Comparison of ENCODE assay signal across 8 mouse cellular contexts in the genomic region with DNA sequence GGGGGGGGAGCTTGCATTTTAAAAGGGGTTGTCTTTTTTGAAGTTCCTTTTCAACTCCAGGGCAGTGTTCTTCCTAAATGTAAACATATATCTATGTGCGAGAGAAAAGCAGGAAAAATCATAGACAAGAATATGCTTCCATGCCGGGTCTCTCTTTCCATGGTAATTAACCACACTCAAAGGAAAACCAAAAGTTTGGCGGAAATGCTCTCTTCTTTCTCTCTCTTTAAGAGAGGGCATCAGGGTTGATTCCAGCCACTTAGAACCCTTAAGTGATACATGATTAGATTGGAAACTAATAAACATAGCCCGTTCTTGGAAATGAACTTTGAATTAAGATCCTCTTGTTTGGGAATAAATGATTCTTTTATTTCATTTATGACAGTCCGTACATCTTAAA.
DNase-seq lines count a peak whose midpoint lies in the region; ATAC-seq and TF ChIP-seq lines count a peak whose summit lies in the region.

No protein-coding gene starts in this region.

- intact Hi-C loops in heart, adult 2 months (cut with DNase I): loop anchor here (2.0 to 10.0 kb wide), 3 partner anchors 54 to 516 kb away; partner anchors contain the start of gene Myef2
- intact Hi-C loops in heart, postnatal 36 days (cut with DNase I): loop anchor here (2.0 to 10.0 kb wide), 4 partner anchors 54 to 576 kb away; no protein-coding TSS in a partner anchor

- 30% methylated on average over 5 of the region's 5 CpGs for WGBS in heart, adult 2 months
- WGBS in neural tube, embryonic 11.5 days: 22% methylated on average over 5 of the region's 5 CpGs
- WGBS in liver, embryonic 13.5 days (ENCODE audit: insufficient replicate concordance): 22% methylated on average over 5 of the region's 5 CpGs

- TF ChIP-seq EP300 in heart, adult 2 months (IDR thresholded peaks at IDR 0.05; ENCODE audit: insufficient read depth, low read depth, low read length): no peak

- no peak for ATAC-seq in neural tube, embryonic 11.5 days (ENCODE audit: insufficient read depth, low FRiP score, low TSS enrichment)
- ATAC-seq in liver, embryonic 13.5 days (ENCODE audit: low read depth): no peak

- H3K9me3 ChIP-seq in neural tube, embryonic 11.5 days (ENCODE audit: control insufficient read depth, low read length): no peaks in the 10 kb centered on the region
- H3K9me3 ChIP-seq in liver, embryonic 13.5 days (replicated peaks): no peaks in the 10 kb centered on the region

- no peak for DNase-seq in heart, adult 2 months
- DNase-seq in heart, postnatal 36 days: no peak
- DNase-seq in neural tube, embryonic 11.5 days (ENCODE audit: low spot score): no peak
- DNase-seq in neural tube, embryonic 10.5 days (ENCODE audit: extremely low spot score, low spot score): no peak
- DNase-seq in liver, embryonic 13.5 days: no peak
- DNase-seq in frontal cortex, postnatal 10 days (ENCODE audit: low spot score in 2 of 2): no peak
- DNase-seq in spleen, adult 12 weeks (ENCODE audit: low spot score): no peak
- no peak for DNase-seq in embryo, embryonic 11 days

- peak overlapping the region; percentile 79 for H3K4me3 ChIP-seq in heart, adult 2 months
- peak overlapping the region; percentile 85 for H3K4me3 ChIP-seq in neural tube, embryonic 11.5 days (ENCODE audit: low read depth, low read length)
- H3K4me3 ChIP-seq in liver, embryonic 13.5 days (replicated peaks): no peak overlapping the region

- H3K27ac ChIP-seq in heart, adult 2 months: peak overlapping the region; percentile 96
- H3K27ac ChIP-seq in neural tube, embryonic 11.5 days (ENCODE audit: low read depth, low read length): no peak overlapping the region
- no peak overlapping the region for H3K27ac ChIP-seq in liver, embryonic 13.5 days

- no peak for TF ChIP-seq POLR2A in heart, adult 2 months (IDR thresholded peaks at IDR 0.05; ENCODE audit: insufficient read depth, low read depth, low read length)

- H3K4me2 ChIP-seq in neural tube, embryonic 11.5 days (ENCODE audit: low read depth): peak overlapping the region; percentile 78
- H3K4me2 ChIP-seq in liver, embryonic 13.5 days: peak overlapping the region; percentile 61; the same call in 1 of the 2 replicates

- TF ChIP-seq CTCF in heart, adult 2 months (IDR thresholded peaks at IDR 0.05): no peak

- H3K79me2 ChIP-seq in heart, adult 2 months (replicated peaks; ENCODE audit: control insufficient read depth, insufficient read depth, low read length): peaks cover 2% of the 10 kb centered on the region; the same call in 1 of the 2 replicates

- no peaks in the 10 kb centered on the region for H3K27me3 ChIP-seq in heart, adult 2 months (ENCODE audit: control insufficient read depth, insufficient read depth, low read length)
- H3K27me3 ChIP-seq in neural tube, embryonic 11.5 days (ENCODE audit: control insufficient read depth, insufficient read depth, low read length): no peaks in the 10 kb centered on the region
- H3K27me3 ChIP-seq in liver, embryonic 13.5 days: peaks cover 50% of the 10 kb centered on the region

- H3K4me1 ChIP-seq in heart, adult 2 months (ENCODE audit: control insufficient read depth, insufficient read depth, low read length): peaks cover 4% of the 10 kb centered on the region; the same call in 1 of the 2 replicates
- H3K4me1 ChIP-seq in neural tube, embryonic 11.5 days (ENCODE audit: control insufficient read depth, insufficient read depth, low read length): peaks cover 22% of the 10 kb centered on the region; the same call in 1 of the 2 replicates
- no peaks in the 10 kb centered on the region; the same call in none of the 2 replicates for H3K4me1 ChIP-seq in liver, embryonic 13.5 days (replicated peaks)

- no peak overlapping the region for H3K9ac ChIP-seq in heart, adult 2 months (ENCODE audit: low read depth, low read length)
- no peak overlapping the region for H3K9ac ChIP-seq in neural tube, embryonic 11.5 days (ENCODE audit: low read length)
- H3K9ac ChIP-seq in liver, embryonic 13.5 days: no peak overlapping the region

- peaks cover under 1% of the 10 kb centered on the region; the same call in 1 of the 2 replicates for H3K36me3 ChIP-seq in heart, adult 2 months (ENCODE audit: control insufficient read depth, insufficient read depth, low read length)
- H3K36me3 ChIP-seq in neural tube, embryonic 11.5 days (ENCODE audit: control insufficient read depth, insufficient read depth, low read length): no peaks in the 10 kb centered on the region
- no peaks in the 10 kb centered on the region for H3K36me3 ChIP-seq in liver, embryonic 13.5 days
